Mouse (Mus musculus) thymus, postnatal 10 days (tissue): ENCODE measurements around the gene Rnh1.

Experiments
- DNase-seq, 2 experiments: peaks; one replicate each; pipeline ENCODE4 v3.0.0; 2021; ENCODE audit warnings: low spot score in 2 of 2

Gene Rnh1

GRCm38 (mm10) chr7:141172116-141173006 lies at the start of gene Rnh1:
TSS of gene Rnh1 (minus strand) at chr7:141172857.
- DNase-seq, result peak; percentile 90

- DNase-seq, result no peak
These were observed 49.4 kb upstream of the Rnh1 start for GRCm38 (mm10) chr7:141222126-141222467.

- DNase-seq, result peak; percentile 88
These were observed 48.8 kb upstream of the Rnh1 start for GRCm38 (mm10) chr7:141221249-141222125.

GRCm38 (mm10) chr7:141220377-141220776 lies 47.7 kb upstream of the Rnh1 start:
- no peak for DNase-seq

- DNase-seq, result no peak
These were observed 47.0 kb upstream of the Rnh1 start for GRCm38 (mm10) chr7:141219558-141220099.

- DNase-seq, result no peak
These were observed 46.0 kb upstream of the Rnh1 start for GRCm38 (mm10) chr7:141218557-141219133.

GRCm38 (mm10) chr7:141218141-141218540 lies 45.5 kb upstream of the Rnh1 start:
- no peak for DNase-seq

- DNase-seq, result no peak
These were observed 44.8 kb upstream of the Rnh1 start for GRCm38 (mm10) chr7:141217343-141218013.

- DNase-seq, result no peak
These were observed 44.2 kb upstream of the Rnh1 start for GRCm38 (mm10) chr7:141216894-141217293.

GRCm38 (mm10) chr7:141215880-141216733 lies 43.5 kb upstream of the Rnh1 start:
- DNase-seq, result peak; percentile 39 to 55

GRCm38 (mm10) chr7:141215101-141215879 lies 42.6 kb upstream of the Rnh1 start, which contains the start of gene Rassf7:
TSS of gene Rassf7 (plus strand) at chr7:141215860.
- DNase-seq, result peak; percentile 94 to 96

GRCm38 (mm10) chr7:141214310-141214709 lies 41.7 kb upstream of the Rnh1 start:
- no peak for DNase-seq

- DNase-seq, result no peak
These were observed 41.1 kb upstream of the Rnh1 start, which contains the start of gene Lmntd2 for GRCm38 (mm10) chr7:141213605-141214235. TSS of gene Lmntd2 (minus strand) at chr7:141214080.

- DNase-seq, result no peak
These were observed 40.5 kb upstream of the Rnh1 start for GRCm38 (mm10) chr7:141213133-141213532.

- DNase-seq, result no peak
These were observed 38.0 kb upstream of the Rnh1 start for GRCm38 (mm10) chr7:141210606-141211131.

GRCm38 (mm10) chr7:141210137-141210536 lies 37.5 kb upstream of the Rnh1 start:
- DNase-seq, result no peak

GRCm38 (mm10) chr7:141209526-141209925 lies 36.9 kb upstream of the Rnh1 start:
- DNase-seq, result no peak

- DNase-seq, result no peak
These were observed 33.7 kb upstream of the Rnh1 start for GRCm38 (mm10) chr7:141206182-141206937.
